Mouse (Mus musculus) heart, postnatal 0 days (tissue): ENCODE data around the gene Lrwd1.

Source experiments
- CTCF ChIP-seq: IDR thresholded peaks from 2 replicates; pipeline ENCODE4 v1.5.1; 2016; ENCODE audit warnings: antibody characterized with exemption, control low read depth, low read depth
- EP300 ChIP-seq: IDR thresholded peaks from 2 replicates; pipeline ENCODE4 v1.6.1; 2016; ENCODE audit warnings: antibody characterized with exemption, low read depth

- no peak for TF ChIP-seq CTCF
- TF ChIP-seq EP300: no peak
Measured at GRCm38 (mm10) chr5:136163807-136164474, 28.1 kb upstream of the Lrwd1 start.
